Mouse (Mus musculus): ENCODE data around the gene Tada2a.
A peak's percentile ranks its signal among the peaks of the same experiment; 100 is the strongest.

The Tada2a gene

DNA sequence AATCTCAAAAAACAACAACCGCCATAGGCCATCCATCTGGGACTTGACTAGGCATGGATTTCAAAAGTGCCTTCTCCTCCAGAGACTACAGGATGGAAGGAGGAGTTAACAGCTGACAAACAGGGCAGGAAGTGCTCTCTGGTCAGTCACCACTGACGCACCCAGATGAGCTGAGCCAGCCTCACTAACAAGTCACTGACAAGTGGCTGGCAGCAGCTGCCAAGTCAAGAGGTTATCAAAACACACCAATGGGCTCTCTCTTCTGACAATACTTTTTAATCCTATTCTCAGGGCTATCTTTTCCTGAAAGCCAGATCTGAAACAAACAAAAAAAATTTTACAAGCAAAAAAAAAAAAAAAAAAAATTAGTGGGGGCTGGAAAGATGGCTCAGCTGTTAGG lies 66.6 kb downstream of the Tada2a start:
- DNase-seq (ENCODE audit: low read depth, low spot score): no peak
- no peaks in the 10 kb centered on the region for H3K36me3 ChIP-seq (ENCODE audit: control insufficient read depth, insufficient read depth, low read length, poor library complexity, severe bottlenecking)
- H3K27me3 ChIP-seq (ENCODE audit: control insufficient read depth, insufficient read depth, low read length, poor library complexity, severe bottlenecking): no peaks in the 10 kb centered on the region

DNA sequence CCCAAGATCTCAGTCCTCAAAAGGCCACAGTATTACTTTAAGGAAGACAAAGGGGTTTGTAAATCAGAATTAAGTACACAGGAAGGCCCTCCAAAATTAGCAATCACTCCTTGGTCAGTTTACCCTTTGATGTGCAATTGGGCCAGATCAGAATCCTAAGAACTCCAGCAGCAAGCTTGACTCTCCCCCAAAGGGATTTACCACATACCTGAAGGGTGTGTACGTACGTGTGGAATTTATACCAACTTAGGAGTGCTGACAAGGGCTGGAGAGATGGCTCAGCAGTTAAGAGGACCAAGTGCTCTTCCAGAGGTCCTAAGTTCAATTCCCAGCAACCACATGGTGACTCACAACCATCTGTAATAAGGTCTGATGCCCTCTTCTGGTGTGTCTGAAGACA lies 67.5 kb downstream of the Tada2a start:
- no peaks in the 10 kb centered on the region for H3K27me3 ChIP-seq (ENCODE audit: control insufficient read depth, insufficient read depth, low read length, poor library complexity, severe bottlenecking)
- DNase-seq (ENCODE audit: low read depth, low spot score): no peak
- no peaks in the 10 kb centered on the region for H3K36me3 ChIP-seq (ENCODE audit: control insufficient read depth, insufficient read depth, low read length, poor library complexity, severe bottlenecking)

DNA sequence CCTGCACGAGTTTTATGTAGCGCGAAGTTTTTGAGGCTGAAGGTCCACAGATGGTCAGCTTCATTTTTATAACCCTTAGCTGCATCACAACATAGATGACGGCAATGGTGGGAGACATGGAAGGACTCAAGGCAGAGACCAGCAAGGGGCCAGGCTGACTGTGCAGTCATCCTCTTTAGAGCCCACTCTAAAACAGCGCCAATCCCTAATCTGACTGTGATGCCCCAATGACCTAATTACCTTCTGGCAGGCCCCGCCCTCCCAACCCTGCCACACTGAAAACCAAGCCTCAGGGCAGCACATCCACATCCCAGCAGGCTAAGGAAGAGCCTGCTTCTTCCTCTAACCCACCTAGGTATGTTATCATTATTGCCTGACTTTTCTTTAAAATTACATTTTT lies 68.8 kb downstream of the Tada2a start:
- no peak for DNase-seq (ENCODE audit: low read depth, low spot score)
- Histone ChIP-seq H3K27me3 (ENCODE audit: control insufficient read depth, insufficient read depth, low read length, poor library complexity, severe bottlenecking) (no peaks in the 10 kb centered on the region), H3K36me3 (ENCODE audit: control insufficient read depth, insufficient read depth, low read length, poor library complexity, severe bottlenecking) (no peaks in the 10 kb centered on the region)

DNA sequence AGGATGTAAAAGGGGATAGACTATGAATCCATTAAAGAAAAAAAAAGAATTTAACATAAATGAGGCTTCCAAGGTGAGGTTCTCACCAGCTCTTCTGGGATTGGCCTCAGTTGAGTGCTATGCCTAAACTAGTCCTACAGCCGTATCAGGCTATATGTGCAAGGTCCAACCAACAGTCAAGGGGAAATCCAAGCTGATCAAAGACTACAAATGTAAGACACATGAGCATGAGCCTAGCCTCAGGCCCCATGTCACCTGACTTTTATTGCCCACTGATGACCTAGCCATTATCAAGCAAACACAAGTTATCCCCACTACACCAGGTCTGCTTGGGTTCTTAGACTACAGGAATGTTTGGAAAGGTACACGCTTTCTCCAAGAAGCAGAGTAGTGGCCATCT lies 69.6 kb downstream of the Tada2a start:
- Histone ChIP-seq H3K27me3 (ENCODE audit: control insufficient read depth, insufficient read depth, low read length, poor library complexity, severe bottlenecking) (no peaks in the 10 kb centered on the region), H3K36me3 (ENCODE audit: control insufficient read depth, insufficient read depth, low read length, poor library complexity, severe bottlenecking) (no peaks in the 10 kb centered on the region)
- DNase-seq (ENCODE audit: low read depth, low spot score): no peak

DNA sequence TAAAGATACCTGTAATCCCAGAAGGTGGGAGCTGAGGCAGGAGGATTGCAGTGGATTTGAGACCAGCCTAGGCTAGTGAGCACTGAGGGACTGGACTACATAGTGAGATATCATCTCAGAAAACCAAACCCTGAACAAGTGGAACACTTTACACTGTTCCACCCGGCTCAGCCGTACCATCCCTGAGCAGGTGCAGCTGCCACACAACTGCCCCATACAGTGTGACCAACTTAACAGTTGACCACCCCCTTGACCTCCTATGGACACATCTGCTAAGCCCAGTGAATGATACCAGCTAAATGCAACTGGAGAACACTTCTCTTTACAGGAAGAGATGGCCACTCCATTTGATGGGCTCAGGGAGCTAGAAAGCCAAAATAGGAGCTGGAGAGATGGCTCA lies 72.0 kb downstream of the Tada2a start:
- Histone ChIP-seq H3K27me3 (ENCODE audit: control insufficient read depth, insufficient read depth, low read length, poor library complexity, severe bottlenecking) (no peaks in the 10 kb centered on the region), H3K36me3 (ENCODE audit: control insufficient read depth, insufficient read depth, low read length, poor library complexity, severe bottlenecking) (no peaks in the 10 kb centered on the region)
- DNase-seq (ENCODE audit: low read depth, low spot score): no peak

DNA sequence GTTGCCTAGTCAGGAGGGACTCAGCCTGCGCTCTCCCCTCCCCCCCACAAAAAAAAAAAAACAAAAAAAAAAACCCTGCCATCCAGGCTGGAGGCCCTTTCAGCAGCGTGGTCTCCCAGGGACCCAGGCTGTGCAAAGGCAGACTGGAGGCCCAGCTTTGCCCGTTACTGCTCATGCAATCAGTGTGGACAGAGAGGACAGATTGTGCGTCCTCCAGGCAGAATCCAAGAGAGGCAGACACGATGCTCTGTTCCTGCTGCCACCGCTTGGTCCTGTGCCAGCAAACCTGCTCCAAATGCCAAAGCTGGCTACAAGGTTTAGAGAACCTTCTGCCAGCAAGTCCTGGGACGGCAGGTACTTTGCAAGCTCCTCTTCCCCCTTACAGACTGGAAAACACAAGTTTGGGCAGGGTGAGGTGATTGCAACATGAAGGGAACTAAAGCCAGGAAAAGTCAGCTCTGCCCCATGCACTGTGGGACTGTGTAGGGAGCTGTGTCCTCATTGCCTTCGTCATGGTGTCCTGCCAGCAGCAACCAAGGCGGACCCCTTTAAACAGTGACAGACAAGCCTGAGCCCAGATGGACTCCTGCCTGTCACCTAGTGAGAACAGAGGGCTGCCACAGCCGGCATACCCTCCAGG lies 75.8 kb downstream of the Tada2a start:
- no peak for DNase-seq (ENCODE audit: low read depth, low spot score)
- Histone ChIP-seq H3K36me3 (ENCODE audit: control insufficient read depth, insufficient read depth, low read length, poor library complexity, severe bottlenecking) (no peaks in the 10 kb centered on the region), H3K27me3 (ENCODE audit: control insufficient read depth, insufficient read depth, low read length, poor library complexity, severe bottlenecking) (no peaks in the 10 kb centered on the region)

DNA sequence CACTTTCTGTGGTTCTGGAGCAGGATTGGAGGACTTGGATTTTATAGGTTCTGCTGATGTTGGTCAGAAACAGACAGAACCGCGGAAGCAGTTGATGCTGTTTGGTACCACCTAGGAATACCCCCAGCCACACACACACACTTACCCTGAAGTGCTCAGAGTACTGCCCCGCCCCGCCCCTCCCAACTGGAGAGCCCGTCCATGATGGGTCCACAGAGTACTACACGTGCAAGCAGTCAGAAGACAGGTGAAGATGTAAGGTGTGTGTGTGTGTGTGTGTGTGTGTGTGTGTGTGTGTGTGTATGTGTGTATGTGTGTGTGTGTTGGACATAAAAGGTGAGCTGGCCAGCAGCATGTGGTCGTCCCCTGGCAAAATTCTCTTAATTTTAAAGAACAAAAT lies 76.3 kb downstream of the Tada2a start:
- H3K36me3 ChIP-seq (ENCODE audit: control insufficient read depth, insufficient read depth, low read length, poor library complexity, severe bottlenecking): no peaks in the 10 kb centered on the region
- no peak for DNase-seq (ENCODE audit: low read depth, low spot score)
- H3K27me3 ChIP-seq (ENCODE audit: control insufficient read depth, insufficient read depth, low read length, poor library complexity, severe bottlenecking): no peaks in the 10 kb centered on the region

DNA sequence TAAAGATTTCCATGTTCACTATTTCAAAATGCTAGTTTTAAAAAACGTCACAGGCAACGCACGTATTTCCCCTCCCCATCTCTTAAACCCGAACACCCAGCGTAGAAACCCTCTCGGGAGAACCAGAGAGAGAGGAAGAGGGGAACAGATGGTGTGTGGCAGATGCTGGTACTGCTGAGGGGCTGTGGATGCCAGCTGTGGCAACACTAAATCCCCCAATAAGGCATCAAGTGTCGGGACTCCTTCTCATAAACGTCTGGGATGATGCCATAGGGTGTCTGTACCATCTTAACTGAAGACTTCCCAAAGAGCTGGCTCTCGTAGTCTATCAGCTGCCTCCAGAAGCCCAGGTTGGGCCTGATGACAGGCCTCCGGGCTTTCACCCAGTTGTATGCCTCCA lies 81.0 kb downstream of the Tada2a start:
- H3K36me3 ChIP-seq (ENCODE audit: control insufficient read depth, insufficient read depth, low read length, poor library complexity, severe bottlenecking): no peaks in the 10 kb centered on the region; the same call in 1 of the 2 replicates
- no peaks in the 10 kb centered on the region for H3K27me3 ChIP-seq (ENCODE audit: control insufficient read depth, insufficient read depth, low read length, poor library complexity, severe bottlenecking)
- no peak for DNase-seq (ENCODE audit: low read depth, low spot score)

DNA sequence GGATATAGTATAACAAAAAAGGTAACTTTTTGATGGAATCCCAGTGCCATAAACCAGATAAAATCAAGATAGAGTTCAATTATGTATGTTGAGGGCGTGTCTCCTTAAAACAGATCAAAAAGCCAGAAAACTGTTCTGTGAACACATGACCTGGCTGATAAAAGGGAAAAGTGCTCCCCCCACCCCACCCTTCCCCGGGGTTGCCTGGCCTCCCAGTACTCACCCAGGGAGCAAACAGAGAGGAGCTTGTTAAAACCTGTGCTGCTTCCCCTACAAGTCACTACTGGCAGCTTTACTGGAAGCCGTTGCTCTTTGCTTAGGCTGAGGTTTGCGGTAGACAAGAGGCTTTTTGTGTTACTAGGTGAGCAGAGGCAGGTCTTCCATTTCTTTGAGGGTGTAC lies 82.1 kb downstream of the Tada2a start:
- no peaks in the 10 kb centered on the region for H3K27me3 ChIP-seq (ENCODE audit: control insufficient read depth, insufficient read depth, low read length, poor library complexity, severe bottlenecking)
- DNase-seq (ENCODE audit: low read depth, low spot score): no peak
- H3K36me3 ChIP-seq (ENCODE audit: control insufficient read depth, insufficient read depth, low read length, poor library complexity, severe bottlenecking): peaks cover 2% of the 10 kb centered on the region; the same call in 1 of the 2 replicates

DNA sequence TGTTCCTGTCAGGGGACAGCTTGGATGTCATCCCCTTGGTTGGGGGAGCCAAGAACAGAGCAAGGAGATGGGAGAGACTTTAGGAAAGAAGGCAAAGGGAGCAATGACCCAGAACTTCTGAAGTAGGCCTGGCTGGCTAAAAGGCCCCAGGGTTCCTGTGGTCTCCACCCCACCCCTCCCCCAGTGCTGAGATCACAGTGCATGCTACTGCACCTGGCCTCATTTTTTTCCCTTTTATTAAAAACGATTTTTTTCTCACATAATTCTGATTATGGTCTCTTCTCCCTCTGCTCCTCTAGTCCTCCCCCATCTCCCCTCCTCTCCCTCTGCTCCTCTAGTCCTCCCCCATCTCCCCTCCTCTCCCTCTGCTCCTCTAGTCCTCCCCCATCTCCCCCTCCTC lies 84.4 kb downstream of the Tada2a start:
- no peak for DNase-seq (ENCODE audit: low read depth, low spot score)
- peaks cover 6% of the 10 kb centered on the region for H3K36me3 ChIP-seq (ENCODE audit: control insufficient read depth, insufficient read depth, low read length, poor library complexity, severe bottlenecking)
- no peaks in the 10 kb centered on the region for H3K27me3 ChIP-seq (ENCODE audit: control insufficient read depth, insufficient read depth, low read length, poor library complexity, severe bottlenecking)

DNA sequence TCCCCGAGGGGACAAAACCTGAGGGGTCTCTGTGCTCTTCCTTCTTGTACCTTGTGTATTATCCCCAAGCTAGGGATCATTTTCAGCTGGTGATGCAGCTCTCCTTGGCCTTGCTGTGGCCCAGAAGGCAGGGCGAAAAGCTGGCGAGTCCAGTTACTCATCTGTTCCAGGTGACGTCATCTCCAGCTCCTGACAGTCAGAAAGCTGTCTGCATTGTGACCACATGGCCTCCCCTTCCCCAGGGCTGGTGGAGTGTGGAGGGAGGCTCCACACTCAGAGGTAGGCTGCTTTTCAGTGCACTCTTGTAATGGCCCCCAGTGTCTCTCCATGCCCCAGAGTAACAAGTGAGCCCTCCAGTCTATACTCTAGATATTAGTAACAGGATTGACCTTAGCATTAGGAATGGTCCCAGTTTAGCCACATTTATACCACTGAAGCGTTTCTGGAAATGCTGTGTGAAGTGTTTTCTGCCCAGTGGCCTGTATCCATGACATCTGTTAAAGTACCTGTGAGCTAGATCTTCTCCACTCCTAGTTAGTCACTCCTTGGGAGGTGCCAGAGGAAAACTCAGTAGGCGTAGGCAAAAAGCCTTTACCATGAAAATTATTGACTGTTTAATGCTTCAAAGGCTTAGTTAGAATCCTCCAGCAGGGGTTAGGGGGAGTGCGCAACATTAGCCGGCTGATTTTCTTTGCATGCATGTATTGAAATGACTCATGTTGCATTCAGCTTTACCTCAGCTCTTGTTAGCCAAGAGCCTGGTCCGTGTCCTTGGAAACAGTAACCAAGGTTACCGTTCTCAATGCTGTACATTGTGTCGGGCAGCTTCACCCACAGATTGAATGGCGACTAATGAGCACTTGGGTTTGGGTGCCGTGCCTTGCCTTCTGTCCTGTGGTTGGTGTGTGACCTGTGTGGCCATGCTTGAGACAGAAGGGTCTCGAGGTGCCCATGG lies 86.3 kb downstream of the Tada2a start:
- Histone ChIP-seq H3K27me3 (ENCODE audit: control insufficient read depth, insufficient read depth, low read length, poor library complexity, severe bottlenecking) (no peaks in the 10 kb centered on the region), H3K36me3 (ENCODE audit: control insufficient read depth, insufficient read depth, low read length, poor library complexity, severe bottlenecking) (peaks cover 7% of the 10 kb centered on the region)
- DNase-seq (ENCODE audit: low read depth, low spot score): no peak

DNA sequence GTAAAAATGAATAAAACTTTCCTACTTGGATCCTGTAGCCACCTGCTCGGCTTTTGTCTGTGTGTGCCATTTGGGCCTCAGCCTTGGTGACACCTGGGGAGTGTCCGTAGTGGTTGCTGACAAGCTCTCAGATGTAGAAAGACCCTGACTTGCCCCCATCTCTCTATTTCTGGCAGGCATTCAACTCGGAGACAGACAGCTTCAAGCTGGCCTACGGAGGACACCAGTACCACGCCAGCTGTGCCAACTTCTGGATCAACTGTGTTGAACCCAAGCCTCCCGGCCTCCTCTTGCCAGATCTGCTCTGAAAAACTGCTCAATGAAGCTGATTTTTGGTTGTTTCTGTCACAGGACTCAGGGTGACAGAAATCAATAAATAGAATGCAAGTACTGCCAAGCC lies 88.8 kb downstream of the Tada2a start:
- Histone ChIP-seq H3K27me3 (ENCODE audit: control insufficient read depth, insufficient read depth, low read length, poor library complexity, severe bottlenecking) (no peaks in the 10 kb centered on the region), H3K36me3 (ENCODE audit: control insufficient read depth, insufficient read depth, low read length, poor library complexity, severe bottlenecking) (peaks cover 10% of the 10 kb centered on the region)
- no peak for DNase-seq (ENCODE audit: low read depth, low spot score)

DNA sequence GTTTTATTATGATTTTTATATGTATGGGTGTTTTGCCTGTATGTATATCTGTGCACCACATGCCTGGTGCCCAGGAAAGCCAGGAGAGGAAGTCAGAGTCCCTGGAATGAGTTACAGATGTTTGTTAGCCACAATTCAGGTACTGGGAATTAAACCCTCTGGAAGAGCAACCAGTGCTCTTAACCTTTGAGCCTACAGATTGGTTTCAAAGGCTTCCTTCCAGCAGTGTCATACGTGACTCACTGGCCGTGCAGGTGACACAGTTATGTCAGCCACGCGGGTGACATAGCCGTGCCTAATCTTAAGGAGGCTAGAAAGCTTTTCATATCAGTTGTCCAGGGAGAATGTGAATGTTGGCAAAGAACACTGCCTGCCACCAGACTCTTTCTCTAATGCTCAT lies 95.7 kb downstream of the Tada2a start:
- Histone ChIP-seq H3K27me3 (ENCODE audit: control insufficient read depth, insufficient read depth, low read length, poor library complexity, severe bottlenecking) (no peaks in the 10 kb centered on the region), H3K36me3 (ENCODE audit: control insufficient read depth, insufficient read depth, low read length, poor library complexity, severe bottlenecking) (peaks cover 11% of the 10 kb centered on the region; the same call in 1 of the 2 replicates)
- no peak for DNase-seq (ENCODE audit: low read depth, low spot score)

DNA sequence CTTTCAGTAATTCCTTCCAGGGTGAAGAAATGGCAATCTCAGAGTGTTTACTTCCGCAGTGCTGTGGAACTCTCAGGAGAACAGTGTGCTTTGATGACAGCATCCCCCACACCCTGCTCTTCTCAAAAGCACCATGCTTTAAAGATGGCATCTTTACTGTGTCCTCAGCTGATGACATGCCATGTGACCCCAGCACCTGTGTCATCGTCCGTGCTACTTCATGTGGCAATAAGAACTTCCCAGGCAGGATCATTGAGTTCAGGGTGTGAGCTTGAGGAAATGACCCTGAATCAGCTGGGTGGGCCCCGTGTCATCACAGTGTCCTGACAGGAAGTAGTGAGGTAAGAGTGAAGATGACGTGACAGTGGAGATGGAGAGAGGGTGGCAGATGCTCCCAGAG lies 96.8 kb downstream of the Tada2a start:
- Histone ChIP-seq H3K36me3 (ENCODE audit: control insufficient read depth, insufficient read depth, low read length, poor library complexity, severe bottlenecking) (peaks cover 13% of the 10 kb centered on the region; the same call in 1 of the 2 replicates), H3K27me3 (ENCODE audit: control insufficient read depth, insufficient read depth, low read length, poor library complexity, severe bottlenecking) (no peaks in the 10 kb centered on the region)
- DNase-seq (ENCODE audit: low read depth, low spot score): peak; percentile 5

DNA sequence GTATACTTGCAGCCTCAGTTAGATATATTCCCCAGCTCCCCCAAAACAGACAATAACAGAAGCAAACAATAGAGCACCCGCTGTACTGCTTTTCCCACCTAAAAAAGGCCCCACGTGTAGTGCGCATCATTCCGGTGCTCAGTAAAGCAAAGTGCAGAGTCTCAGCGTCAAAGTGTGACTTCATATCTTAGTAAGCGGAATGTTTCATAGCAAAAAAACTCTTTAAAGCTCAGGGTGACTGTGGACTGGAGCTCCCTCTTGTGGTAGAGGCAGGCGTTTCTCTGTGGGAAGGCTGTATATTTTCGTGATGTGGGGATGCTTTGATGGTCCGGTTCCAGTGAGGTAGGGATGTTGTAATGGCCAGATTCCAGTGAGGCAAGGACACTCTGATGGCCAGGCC lies 97.4 kb downstream of the Tada2a start:
- H3K27me3 ChIP-seq (ENCODE audit: control insufficient read depth, insufficient read depth, low read length, poor library complexity, severe bottlenecking): no peaks in the 10 kb centered on the region
- peak; percentile 52 for DNase-seq (ENCODE audit: low read depth, low spot score)
- H3K36me3 ChIP-seq (ENCODE audit: control insufficient read depth, insufficient read depth, low read length, poor library complexity, severe bottlenecking): peaks cover 15% of the 10 kb centered on the region; the same call in 1 of the 2 replicates
